Mouse (Mus musculus): ENCODE data around the gene Homez. TPM values are rescaled to one million over a fixed set of nuclear protein-coding genes. Genes with fewer than 3 reads are reported as not detected.

Gene Homez
- polyA plus RNA-seq, 1 experiment, result 16.8 TPM

DNA sequence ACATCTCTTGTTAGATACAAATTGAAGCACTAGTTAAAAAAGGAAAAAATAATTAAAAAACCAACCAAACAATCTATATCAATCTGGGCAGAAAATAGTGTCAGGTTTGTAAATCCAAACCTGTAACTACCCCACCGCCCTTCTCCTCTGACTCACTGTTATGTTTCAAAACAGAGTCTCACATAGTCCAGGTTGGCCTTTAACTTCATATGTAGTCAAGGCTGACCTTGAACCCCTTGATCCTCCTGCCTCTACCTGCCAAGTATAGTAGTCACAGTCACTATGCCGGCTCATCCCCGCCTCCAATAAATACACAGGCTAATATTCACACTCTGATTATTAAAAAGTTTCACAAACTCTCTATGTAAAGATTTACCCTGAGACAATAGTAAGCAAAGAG is 15.0 kb downstream of the Homez start:
- Histone ChIP-seq H3K9ac (ENCODE audit: low read depth, poor library complexity, severe bottlenecking) (no peak overlapping the region), H3K4me1 (ENCODE audit: control insufficient read depth, insufficient read depth, low read length) (no peaks in the 10 kb centered on the region), H3K4me3 (ENCODE audit: low read depth, low read length) (no peak overlapping the region), H3K27me3 (ENCODE audit: control insufficient read depth, insufficient read depth, low read length, poor library complexity, severe bottlenecking) (no peaks in the 10 kb centered on the region), H3K36me3 (ENCODE audit: control insufficient read depth, insufficient read depth, low read length, poor library complexity, severe bottlenecking) (no peaks in the 10 kb centered on the region), H3K9me3 (replicated peaks; ENCODE audit: control insufficient read depth, insufficient read depth, low read length, poor library complexity, severe bottlenecking) (no peaks in the 10 kb centered on the region), H3K27ac (ENCODE audit: insufficient read depth, low read length) (no peak overlapping the region)
- no peak for TF ChIP-seq EP300 (IDR thresholded peaks at IDR 0.05; ENCODE audit: insufficient read depth, low read depth, low read length)
- TF ChIP-seq CTCF (IDR thresholded peaks at IDR 0.05; ENCODE audit: low read depth, low read length), result no peak
- TF ChIP-seq POLR2A (IDR thresholded peaks at IDR 0.05; ENCODE audit: insufficient read depth, low read length), result no peak

DNA sequence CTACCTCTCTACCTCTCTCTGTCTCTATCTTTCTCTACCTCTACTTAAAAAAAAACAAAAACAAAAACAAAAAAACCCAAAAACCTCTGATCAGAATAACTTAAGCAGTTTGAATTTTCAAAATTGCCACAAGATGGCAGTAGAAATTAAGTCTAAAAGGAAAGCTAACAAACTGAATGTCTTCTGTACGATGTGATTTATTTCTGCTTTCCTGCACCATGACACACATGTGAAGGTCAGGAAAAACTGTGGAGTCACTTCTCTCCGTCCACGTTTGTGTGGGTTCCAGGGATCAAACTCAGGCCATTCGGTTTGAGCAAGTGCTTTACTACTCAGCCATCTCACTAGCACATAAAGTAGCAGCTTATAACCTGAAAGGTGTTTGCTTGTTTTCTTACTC is 27.3 kb downstream of the Homez start:
- Histone ChIP-seq H3K36me3 (ENCODE audit: control insufficient read depth, insufficient read depth, low read length, poor library complexity, severe bottlenecking) (no peaks in the 10 kb centered on the region), H3K4me3 (ENCODE audit: low read depth, low read length) (no peak overlapping the region), H3K27ac (ENCODE audit: insufficient read depth, low read length) (no peak overlapping the region), H3K4me1 (ENCODE audit: control insufficient read depth, insufficient read depth, low read length) (no peaks in the 10 kb centered on the region), H3K9ac (ENCODE audit: low read depth, poor library complexity, severe bottlenecking) (no peak overlapping the region), H3K27me3 (ENCODE audit: control insufficient read depth, insufficient read depth, low read length, poor library complexity, severe bottlenecking) (no peaks in the 10 kb centered on the region), H3K9me3 (replicated peaks; ENCODE audit: control insufficient read depth, insufficient read depth, low read length, poor library complexity, severe bottlenecking) (no peaks in the 10 kb centered on the region)
- no peak for TF ChIP-seq EP300 (IDR thresholded peaks at IDR 0.05; ENCODE audit: insufficient read depth, low read depth, low read length)

DNA sequence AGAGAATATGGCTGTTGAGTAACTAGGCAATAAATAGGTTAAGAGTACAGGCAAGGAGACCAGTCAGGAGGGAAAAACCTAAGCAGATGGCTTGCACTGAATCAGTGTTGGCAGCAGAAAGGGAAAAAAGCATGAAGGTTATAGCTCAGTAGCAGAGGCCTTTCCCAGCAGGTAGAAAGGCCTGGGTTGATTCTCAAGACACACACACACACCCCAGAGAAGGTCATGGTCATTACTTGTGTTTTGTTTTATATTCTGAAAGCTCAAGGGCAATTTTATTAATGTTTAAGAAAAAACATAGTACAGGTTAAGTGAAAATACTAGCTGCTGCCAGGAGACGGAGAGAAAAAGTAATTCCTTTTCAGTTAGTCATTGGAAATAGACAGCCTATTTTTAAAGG is 47.0 kb downstream of the Homez start:
- H3K4me3 ChIP-seq (ENCODE audit: low read depth, low read length), result no peak overlapping the region
- no peaks in the 10 kb centered on the region for H3K9me3 ChIP-seq (replicated peaks; ENCODE audit: control insufficient read depth, insufficient read depth, low read length, poor library complexity, severe bottlenecking)
- H3K9ac ChIP-seq (ENCODE audit: low read depth, poor library complexity, severe bottlenecking), result no peak overlapping the region
- H3K27ac ChIP-seq (ENCODE audit: insufficient read depth, low read length), result no peak overlapping the region
- H3K27me3 ChIP-seq (ENCODE audit: control insufficient read depth, insufficient read depth, low read length, poor library complexity, severe bottlenecking), result no peaks in the 10 kb centered on the region
- H3K36me3 ChIP-seq (ENCODE audit: control insufficient read depth, insufficient read depth, low read length, poor library complexity, severe bottlenecking), result no peaks in the 10 kb centered on the region
- no peak for TF ChIP-seq EP300 (IDR thresholded peaks at IDR 0.05; ENCODE audit: insufficient read depth, low read depth, low read length)
- TF ChIP-seq CTCF (IDR thresholded peaks at IDR 0.05; ENCODE audit: low read depth, low read length), result no peak
- TF ChIP-seq POLR2A (IDR thresholded peaks at IDR 0.05; ENCODE audit: insufficient read depth, low read length), result no peak
- no peaks in the 10 kb centered on the region for H3K4me1 ChIP-seq (ENCODE audit: control insufficient read depth, insufficient read depth, low read length)

DNA sequence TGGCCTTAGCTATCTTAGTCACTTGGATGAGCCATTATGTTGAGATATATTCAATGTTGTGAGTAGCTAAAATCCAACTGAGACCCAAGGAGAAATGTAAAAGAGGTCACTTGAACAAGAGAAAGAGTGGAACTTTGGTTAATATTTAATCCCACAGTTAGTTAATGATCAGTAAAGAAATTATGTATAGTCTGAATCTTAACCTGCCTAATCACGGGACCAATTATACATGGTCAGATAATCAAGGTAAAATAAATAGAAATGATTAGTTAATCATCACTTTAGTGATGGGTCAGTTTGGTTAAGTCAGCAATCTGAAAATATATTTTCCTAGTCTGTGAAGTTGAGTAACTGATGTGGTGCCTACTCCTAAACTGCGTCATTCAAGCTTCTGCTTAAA is 48.5 kb downstream of the Homez start:
- H3K4me3 ChIP-seq (ENCODE audit: low read depth, low read length), result no peak overlapping the region
- no peaks in the 10 kb centered on the region for H3K4me1 ChIP-seq (ENCODE audit: control insufficient read depth, insufficient read depth, low read length)
- H3K36me3 ChIP-seq (ENCODE audit: control insufficient read depth, insufficient read depth, low read length, poor library complexity, severe bottlenecking), result no peaks in the 10 kb centered on the region
- H3K27me3 ChIP-seq (ENCODE audit: control insufficient read depth, insufficient read depth, low read length, poor library complexity, severe bottlenecking), result no peaks in the 10 kb centered on the region
- no peaks in the 10 kb centered on the region for H3K9me3 ChIP-seq (replicated peaks; ENCODE audit: control insufficient read depth, insufficient read depth, low read length, poor library complexity, severe bottlenecking)
- H3K9ac ChIP-seq (ENCODE audit: low read depth, poor library complexity, severe bottlenecking), result no peak overlapping the region
- no peak overlapping the region for H3K27ac ChIP-seq (ENCODE audit: insufficient read depth, low read length)
- no peak for TF ChIP-seq EP300 (IDR thresholded peaks at IDR 0.05; ENCODE audit: insufficient read depth, low read depth, low read length)
- TF ChIP-seq POLR2A (IDR thresholded peaks at IDR 0.05; ENCODE audit: insufficient read depth, low read length), result no peak
- TF ChIP-seq CTCF (IDR thresholded peaks at IDR 0.05; ENCODE audit: low read depth, low read length), result no peak

DNA sequence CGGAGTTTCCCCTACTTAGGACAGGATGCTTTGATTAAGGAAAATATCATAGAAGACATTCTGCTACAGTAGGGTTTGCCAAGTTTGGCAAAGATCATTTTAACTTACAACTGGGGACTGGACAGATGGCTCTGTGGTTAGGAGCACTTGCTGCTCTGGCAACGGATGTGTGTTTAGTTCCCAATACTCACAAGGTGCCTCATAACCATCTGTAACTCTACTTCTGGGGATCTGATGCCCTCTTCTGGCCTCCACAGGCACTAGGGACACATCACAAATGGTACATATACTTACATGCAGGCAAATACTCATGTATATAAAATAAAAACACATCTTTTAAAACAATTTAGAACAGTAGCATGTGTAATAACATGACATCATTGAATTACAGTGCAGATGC is 53.0 kb downstream of the Homez start:
- Histone ChIP-seq H3K27me3 (ENCODE audit: control insufficient read depth, insufficient read depth, low read length, poor library complexity, severe bottlenecking) (no peaks in the 10 kb centered on the region; the same call in 1 of the 2 replicates), H3K9ac (ENCODE audit: low read depth, poor library complexity, severe bottlenecking) (no peak overlapping the region)

DNA sequence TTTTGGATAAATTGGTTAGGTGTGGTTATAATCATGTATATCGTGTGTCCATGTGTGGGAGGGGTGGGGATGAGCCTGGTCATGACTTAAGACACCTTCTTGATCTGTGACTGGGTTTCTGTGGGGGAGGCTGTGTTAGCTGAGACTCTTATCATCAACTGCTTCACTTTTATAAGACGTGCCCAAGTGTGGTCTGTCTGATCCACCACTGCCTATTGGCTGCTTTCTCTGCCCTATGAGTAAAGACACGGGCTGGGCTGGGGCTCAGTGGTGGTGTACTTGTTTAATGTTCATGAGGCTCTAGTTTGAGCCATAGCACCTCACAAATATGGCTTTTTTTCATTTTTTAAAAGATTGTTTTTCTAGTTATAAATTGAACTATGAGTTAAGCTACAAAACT is 55.0 kb downstream of the Homez start:
- H3K9ac ChIP-seq (ENCODE audit: low read depth, poor library complexity, severe bottlenecking), result no peak overlapping the region
- H3K27me3 ChIP-seq (ENCODE audit: control insufficient read depth, insufficient read depth, low read length, poor library complexity, severe bottlenecking), result no peaks in the 10 kb centered on the region; the same call in none of the 2 replicates
- H3K27ac ChIP-seq (ENCODE audit: insufficient read depth, low read length), result no peak overlapping the region
- no peaks in the 10 kb centered on the region for H3K36me3 ChIP-seq (ENCODE audit: control insufficient read depth, insufficient read depth, low read length, poor library complexity, severe bottlenecking)
- H3K4me3 ChIP-seq (ENCODE audit: low read depth, low read length), result no peak overlapping the region
- TF ChIP-seq CTCF (IDR thresholded peaks at IDR 0.05; ENCODE audit: low read depth, low read length), result no peak
- TF ChIP-seq POLR2A (IDR thresholded peaks at IDR 0.05; ENCODE audit: insufficient read depth, low read length), result no peak
- TF ChIP-seq EP300 (IDR thresholded peaks at IDR 0.05; ENCODE audit: insufficient read depth, low read depth, low read length), result no peak
- no peaks in the 10 kb centered on the region; the same call in 1 of the 2 replicates for H3K9me3 ChIP-seq (replicated peaks; ENCODE audit: control insufficient read depth, insufficient read depth, low read length, poor library complexity, severe bottlenecking)
- H3K4me1 ChIP-seq (ENCODE audit: control insufficient read depth, insufficient read depth, low read length), result no peaks in the 10 kb centered on the region

More for the DNA sequence above, 53.0 kb downstream of the Homez start:
- Histone ChIP-seq H3K9me3 (replicated peaks; ENCODE audit: control insufficient read depth, insufficient read depth, low read length, poor library complexity, severe bottlenecking) (no peaks in the 10 kb centered on the region), H3K27ac (ENCODE audit: insufficient read depth, low read length) (no peak overlapping the region), H3K4me3 (ENCODE audit: low read depth, low read length) (no peak overlapping the region), H3K36me3 (ENCODE audit: control insufficient read depth, insufficient read depth, low read length, poor library complexity, severe bottlenecking) (no peaks in the 10 kb centered on the region), H3K4me1 (ENCODE audit: control insufficient read depth, insufficient read depth, low read length) (no peaks in the 10 kb centered on the region)
- TF ChIP-seq POLR2A (IDR thresholded peaks at IDR 0.05; ENCODE audit: insufficient read depth, low read length) (no peak), CTCF (IDR thresholded peaks at IDR 0.05; ENCODE audit: low read depth, low read length) (peak; percentile 45), EP300 (IDR thresholded peaks at IDR 0.05; ENCODE audit: insufficient read depth, low read depth, low read length) (no peak)

Measured in ES-Bruce4 (cell line).